Mouse (Mus musculus): ENCODE measurements around the gene Fam160a1.

GRCm38 (mm10) chr3:85635591-85635990 lies 181.5 kb downstream of the Fam160a1 start:
- TF ChIP-seq CTCF (conservative IDR thresholded peaks at IDR 0.05; ENCODE audit: low read length) (no peak), POU5F1 (IDR thresholded peaks at IDR 0.05; ENCODE audit: borderline replicate concordance, low read length) (no peak), NANOG (IDR thresholded peaks at IDR 0.05; ENCODE audit: borderline replicate concordance, low read length) (no peak)
